In the genomic region with DNA sequence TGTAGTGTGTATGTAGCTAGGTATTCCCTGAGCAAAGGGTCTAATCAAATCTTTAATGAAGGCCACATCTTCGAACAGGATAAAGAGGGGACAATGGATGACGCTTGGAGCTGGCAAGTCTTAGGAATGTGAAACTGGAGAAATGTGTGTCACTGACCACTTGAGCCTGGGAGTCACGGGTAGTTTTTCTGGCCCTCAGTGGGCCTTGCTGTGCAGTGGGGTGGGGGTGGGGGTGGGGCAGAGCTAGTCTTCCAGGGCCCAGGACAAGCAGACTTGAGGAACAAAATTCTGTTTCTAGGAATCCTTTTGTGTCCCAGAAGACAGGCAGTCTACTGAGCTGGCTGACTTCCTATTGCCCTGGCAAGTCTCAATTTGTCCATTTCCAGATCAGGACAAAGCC, we compare ENCODE assay signal across 23 mouse cellular contexts. TPM values are rescaled to one million over a fixed set of nuclear protein-coding genes. Genes with fewer than 3 reads are reported as not detected.
DNase-seq lines count a peak whose midpoint lies in the region; ATAC-seq and TF ChIP-seq lines count a peak whose summit lies in the region.
"Had no signal": no experiment of that assay in that cellular context is flagged by ENCODE, and none has a peak within 500 bp of the region (broad histone marks: within the 10 kb centered on the region; RNA-seq: fewer than 3 reads in every experiment).

No protein-coding gene starts in this region.

- H3K79me2 ChIP-seq in myocyte (ENCODE audit: control insufficient read depth, insufficient read depth) = no peaks in the 10 kb centered on the region

- H3K9me3 ChIP-seq in heart, embryonic 12.5 days (replicated peaks) = no peaks in the 10 kb centered on the region
- no peaks in the 10 kb centered on the region for H3K9me3 ChIP-seq in heart, embryonic 16.5 days (replicated peaks; ENCODE audit: control insufficient read depth, low read length)
- H3K9me3 ChIP-seq: forebrain, embryonic 10.5 days; forebrain, embryonic 13.5 days; hindbrain, embryonic 12.5 days; hindbrain, embryonic 15.5 days had no signal

- peak overlapping the region; percentile 51 for H3K27ac ChIP-seq in heart, embryonic 12.5 days (ENCODE audit: poor library complexity, severe bottlenecking)
- H3K27ac ChIP-seq in heart, embryonic 16.5 days (ENCODE audit: low read length) = peak overlapping the region; percentile 53
- H3K27ac ChIP-seq: forebrain, embryonic 10.5 days; forebrain, embryonic 13.5 days; gastrocnemius, adult 2 months; hindbrain, embryonic 12.5 days; hindbrain, embryonic 15.5 days had no signal

- H3K4me1 ChIP-seq in heart, embryonic 12.5 days (replicated peaks) = peaks cover 44% of the 10 kb centered on the region
- peaks cover 28% of the 10 kb centered on the region for H3K4me1 ChIP-seq in heart, embryonic 16.5 days (ENCODE audit: control insufficient read depth, insufficient read depth, low read length)
- H3K4me1 ChIP-seq: forebrain, embryonic 13.5 days; hindbrain, embryonic 12.5 days had no signal

- peak overlapping the region; percentile 26; the same call in 1 of the 2 replicates for H3K9ac ChIP-seq in heart, embryonic 12.5 days
- H3K9ac ChIP-seq in heart, embryonic 16.5 days (ENCODE audit: low read length) = no peak overlapping the region
- H3K9ac ChIP-seq: forebrain, embryonic 13.5 days; hindbrain, embryonic 12.5 days; hindbrain, embryonic 15.5 days had no signal

- 56% methylated on average over 3 of the region's 3 CpGs for WGBS in heart, embryonic 12.5 days
- 36% methylated on average over 3 of the region's 3 CpGs for WGBS in heart, embryonic 16.5 days

- no peak for ATAC-seq in heart, embryonic 12.5 days (ENCODE audit: insufficient number of reproducible peaks, low FRiP score)
- ATAC-seq in heart, embryonic 16.5 days (replicated peaks; ENCODE audit: extremely low read depth, insufficient read depth, low FRiP score) = no peak
- ATAC-seq: activated CD4-positive, CD25-positive, alpha-beta regulatory T cell, adult 4 months; CD4-positive, CD25-positive, alpha-beta regulatory T cell, adult 4 months; forebrain, embryonic 13.5 days; forebrain, embryonic 16.5 days; intestine, postnatal 0 days had no signal

- DNase-seq in heart, postnatal 25 days (ENCODE audit: low spot score) = no peak
- no peak for DNase-seq in heart, adult 18-20 months
- DNase-seq in gastrocnemius, adult 18-20 months (ENCODE audit: low spot score) = no peak
- DNase-seq: adrenal gland, adult 8-10 months; adrenal gland, postnatal 36 days; cerebellum, adult 18-20 months; cerebellum, adult 9-10 months; cerebellum, postnatal 14 days; gastrocnemius, adult 2 months; gastrocnemius, postnatal 14 days; heart, adult 2 months; kidney, adult 2 months had no signal

- no peak for TF ChIP-seq POLR2A in myocyte (IDR thresholded peaks at IDR 0.05; ENCODE audit: insufficient read length, low read depth)

- no peak overlapping the region for H3ac ChIP-seq in myocyte (ENCODE audit: control insufficient read depth, insufficient read length)

- peaks cover 39% of the 10 kb centered on the region for H3K36me3 ChIP-seq in heart, embryonic 12.5 days
- peaks cover 30% of the 10 kb centered on the region for H3K36me3 ChIP-seq in heart, embryonic 16.5 days (ENCODE audit: control insufficient read depth, insufficient read depth)
- H3K36me3 ChIP-seq in myocyte (ENCODE audit: control insufficient read depth, insufficient read depth) = no peaks in the 10 kb centered on the region
- H3K36me3 ChIP-seq: hindbrain, embryonic 15.5 days had no signal

- intact Hi-C loops in heart, postnatal 25 days (cut with DNase I) = no loop called here

- no peaks in the 10 kb centered on the region for H3K27me3 ChIP-seq in heart, embryonic 12.5 days (replicated peaks)
- no peaks in the 10 kb centered on the region for H3K27me3 ChIP-seq in heart, embryonic 16.5 days (ENCODE audit: control insufficient read depth, insufficient read depth, low read length)
- no peaks in the 10 kb centered on the region for H3K27me3 ChIP-seq in myocyte (ENCODE audit: control insufficient read depth, insufficient read depth, insufficient read length)
- H3K27me3 ChIP-seq: forebrain, embryonic 13.5 days; hindbrain, embryonic 12.5 days; hindbrain, embryonic 15.5 days had no signal

- H3K4me3 ChIP-seq in heart, embryonic 12.5 days = no peak overlapping the region
- H3K4me3 ChIP-seq in heart, embryonic 16.5 days (ENCODE audit: low read length) = no peak overlapping the region
- no peak overlapping the region for H3K4me3 ChIP-seq in myocyte
- H3K4me3 ChIP-seq: forebrain, embryonic 10.5 days; forebrain, embryonic 13.5 days; gastrocnemius, adult 2 months; heart, adult 2 months; hindbrain, embryonic 12.5 days; hindbrain, embryonic 15.5 days had no signal

- H3K4me2 ChIP-seq in heart, embryonic 12.5 days = no peak overlapping the region
- no peak overlapping the region for H3K4me2 ChIP-seq in heart, embryonic 16.5 days (ENCODE audit: low read depth, low read length)
- peak overlapping the region; percentile 12 for H3K4me2 ChIP-seq in myocyte (ENCODE audit: low read depth)
- H3K4me2 ChIP-seq: forebrain, embryonic 13.5 days; hindbrain, embryonic 12.5 days; hindbrain, embryonic 15.5 days had no signal

TF ChIP-seq in myocyte, 11 proteins besides CTCF, POLR2A, EP300 and RAD21:
- TF ChIP-seq MAX (IDR thresholded peaks at IDR 0.05; ENCODE audit: low read depth) = no peak
- no peak for TF ChIP-seq SRF (IDR thresholded peaks at IDR 0.05; ENCODE audit: control insufficient read depth, insufficient read length, low read depth)
- no peak for TF ChIP-seq POLR2AphosphoS2 (IDR thresholded peaks at IDR 0.05; ENCODE audit: insufficient read length, low read depth)
- TF ChIP-seq TCF12 (IDR thresholded peaks at IDR 0.05; ENCODE audit: insufficient read depth, poor library complexity, severe bottlenecking) = no peak
- no peak for TF ChIP-seq CEBPB (IDR thresholded peaks at IDR 0.05; ENCODE audit: insufficient read depth, poor library complexity, severe bottlenecking)
- no peak for TF ChIP-seq E2F4 (IDR thresholded peaks at IDR 0.05; ENCODE audit: insufficient read depth)
- no peak for TF ChIP-seq TCF3 (IDR thresholded peaks at IDR 0.05; ENCODE audit: insufficient read length, low read depth)
- TF ChIP-seq MYOG (IDR thresholded peaks at IDR 0.05; ENCODE audit: control insufficient read depth in 1 of 3, insufficient read depth in 1 of 3, insufficient read length in 2 of 3, low read depth in 2 of 3) = no peak
- TF ChIP-seq REST (IDR thresholded peaks at IDR 0.05; ENCODE audit: insufficient read depth, insufficient read length) = no peak
- no peak for TF ChIP-seq MYOD1 (IDR thresholded peaks at IDR 0.05; ENCODE audit: control insufficient read depth in 1 of 3, insufficient read length in 2 of 3, low read depth in 2 of 3)
- TF ChIP-seq USF1 (IDR thresholded peaks at IDR 0.05; ENCODE audit: low read depth) = no peak
TF ChIP-seq in myocyte: peak in this region for 0.

RNA-seq across cellular contexts. Expression of a gene that starts 55.0 kb away (rescaled TPM):
- 24.0 and 25.8 TPM in 2 replicates for polyA plus RNA-seq in heart, embryonic 12.5 days (2016; fragmentation: Nextera tagmentation; extraction: Ambion mirVana)
- total RNA-seq in heart, postnatal 25 days (2021) = 10 to 100 TPM; 16.2 to 35.4 TPM
- polyA plus RNA-seq in heart, embryonic 16.5 days (2015; fragmentation: Nextera tagmentation; extraction: Ambion mirVana) = 22.5 and 24.2 TPM in 2 replicates
- 10 to 100 TPM; 21.4 to 25.5 TPM for total RNA-seq in heart, adult 18-20 months (2021)
- 1.5 TPM for polyA plus RNA-seq in myocyte (2012; fragmentation: generic; extraction: Trizol)
- total RNA-seq in gastrocnemius, adult 18-20 months (2021) = 1 to 10 TPM; 6.4 to 9.4 TPM
